Mouse (Mus musculus): ENCODE data around the gene Lgr4. TPM values are rescaled to one million over a fixed set of nuclear protein-coding genes. Genes with fewer than 3 reads are reported as not detected.

The Lgr4 gene
- polyA plus RNA-seq, 1 experiment from 2014 or later = 9.9 TPM

GRCm38 (mm10) chr2:109902869-109903268 lies 14.6 kb upstream of the Lgr4 start:
- H3K9me3 ChIP-seq = no peaks in the 10 kb centered on the region
- no peak overlapping the region for H3K27ac ChIP-seq (replicated peaks)
- H3K27me3 ChIP-seq (replicated peaks) = no peaks in the 10 kb centered on the region
- WGBS = 60% methylated on average over 7 of the region's 7 CpGs
- no peak for ATAC-seq (ENCODE audit: extremely low read depth, insufficient number of reproducible peaks, low FRiP score, low TSS enrichment)
- no peak overlapping the region for H3K9ac ChIP-seq
- no peak overlapping the region for H3K4me2 ChIP-seq
- H3K4me1 ChIP-seq = no peaks in the 10 kb centered on the region
- H3K4me3 ChIP-seq = no peak overlapping the region
- peaks cover 42% of the 10 kb centered on the region for H3K36me3 ChIP-seq

GRCm38 (mm10) chr2:109904171-109904821 lies 13.2 kb upstream of the Lgr4 start:
- Histone ChIP-seq H3K27ac (replicated peaks) (no peak overlapping the region), H3K4me1 (0 out of 2 replicates have a peak, but pooled peaks cover 4% of the 10 kb centered on the region), H3K36me3 (peaks cover 28% of the 10 kb centered on the region), H3K9ac (no peak overlapping the region), H3K9me3 (no peaks in the 10 kb centered on the region), H3K27me3 (replicated peaks) (no peaks in the 10 kb centered on the region), H3K4me2 (no peak overlapping the region), H3K4me3 (no peak overlapping the region)
- no peak for ATAC-seq (ENCODE audit: extremely low read depth, insufficient number of reproducible peaks, low FRiP score, low TSS enrichment)
- under 1% methylated on average over 7 of the region's 7 CpGs for WGBS

GRCm38 (mm10) chr2:109909122-109909521 lies 8.3 kb upstream of the Lgr4 start:
- peaks cover 4% of the 10 kb centered on the region; the same call in 1 of the 2 replicates for H3K4me1 ChIP-seq
- H3K9me3 ChIP-seq = peaks cover 4% of the 10 kb centered on the region; the same call in 1 of the 2 replicates
- no peak overlapping the region for H3K9ac ChIP-seq
- H3K4me3 ChIP-seq = no peak overlapping the region
- no peak for ATAC-seq (ENCODE audit: extremely low read depth, insufficient number of reproducible peaks, low FRiP score, low TSS enrichment)
- H3K27ac ChIP-seq (replicated peaks) = no peak overlapping the region
- WGBS = 33% methylated on average over 2 of the region's 2 CpGs
- no peak overlapping the region for H3K4me2 ChIP-seq
- H3K27me3 ChIP-seq (replicated peaks) = no peaks in the 10 kb centered on the region
- H3K36me3 ChIP-seq = no peaks in the 10 kb centered on the region

- H3K36me3 ChIP-seq = no peaks in the 10 kb centered on the region
- no peaks in the 10 kb centered on the region for H3K27me3 ChIP-seq (replicated peaks)
- H3K4me1 ChIP-seq = peaks cover 9% of the 10 kb centered on the region; the same call in 1 of the 2 replicates
- H3K4me2 ChIP-seq = no peak overlapping the region
- H3K9ac ChIP-seq = no peak overlapping the region
- no peak overlapping the region for H3K27ac ChIP-seq (replicated peaks)
- 86% methylated on average over 8 of the region's 8 CpGs for WGBS
- H3K9me3 ChIP-seq = peaks cover 4% of the 10 kb centered on the region; the same call in 1 of the 2 replicates
- no peak overlapping the region for H3K4me3 ChIP-seq
- ATAC-seq (ENCODE audit: extremely low read depth, insufficient number of reproducible peaks, low FRiP score, low TSS enrichment) = no peak
Measured at GRCm38 (mm10) chr2:109912216-109912615, 5.2 kb upstream of the Lgr4 start.

DNA sequence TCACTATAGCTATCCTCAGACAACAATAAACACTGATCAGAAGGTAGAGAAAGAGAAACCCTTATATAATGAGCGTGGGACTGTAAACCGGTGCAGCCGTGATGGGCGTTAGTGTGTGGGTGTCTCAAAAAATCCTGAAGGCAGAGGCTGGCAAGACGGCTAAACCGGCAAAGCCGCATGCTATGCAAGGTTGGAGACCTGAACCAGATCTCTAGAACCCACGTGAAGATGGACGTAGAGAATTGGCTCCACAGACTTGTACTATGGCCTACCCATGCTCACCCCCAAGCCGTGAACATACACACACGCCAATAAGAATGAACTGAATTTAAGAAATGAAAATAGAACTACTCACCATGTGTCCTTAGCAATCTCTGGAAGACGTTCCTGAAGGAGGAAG lies 4.7 kb upstream of the Lgr4 start:
- WGBS = 79% methylated on average over 12 of the region's 12 CpGs
- no peak overlapping the region for H3K9ac ChIP-seq
- H3K36me3 ChIP-seq = no peaks in the 10 kb centered on the region
- H3K4me1 ChIP-seq = peaks cover 9% of the 10 kb centered on the region; the same call in 1 of the 2 replicates
- H3K9me3 ChIP-seq = peaks cover 4% of the 10 kb centered on the region; the same call in 1 of the 2 replicates
- H3K4me3 ChIP-seq = no peak overlapping the region
- H3K27ac ChIP-seq (replicated peaks) = no peak overlapping the region
- no peak for ATAC-seq (ENCODE audit: extremely low read depth, insufficient number of reproducible peaks, low FRiP score, low TSS enrichment)
- H3K4me2 ChIP-seq = no peak overlapping the region
- no peaks in the 10 kb centered on the region for H3K27me3 ChIP-seq (replicated peaks)

DNA sequence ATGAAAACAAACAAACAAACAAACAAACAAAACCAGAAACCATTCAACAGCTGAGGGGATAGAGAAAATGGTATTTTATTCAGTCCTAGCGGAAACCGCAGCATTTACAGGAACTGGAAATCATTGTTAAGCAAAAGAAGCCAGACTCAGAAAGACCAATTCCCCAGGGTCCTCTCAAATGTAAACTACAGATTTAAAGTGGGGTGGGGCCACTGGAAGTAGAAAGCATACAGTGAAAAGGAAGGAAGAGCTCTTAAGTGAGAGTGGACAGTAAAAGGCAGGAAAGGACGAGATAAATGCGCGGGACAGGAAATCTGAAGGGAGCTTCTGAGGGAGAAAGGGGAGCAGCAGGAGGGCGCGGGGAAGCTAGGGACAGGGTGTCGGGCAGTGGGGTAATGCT lies 4.2 kb upstream of the Lgr4 start:
- no peak overlapping the region for H3K9ac ChIP-seq
- no peaks in the 10 kb centered on the region for H3K36me3 ChIP-seq
- WGBS = 53% methylated on average over 8 of the region's 8 CpGs
- H3K4me1 ChIP-seq = peaks cover 9% of the 10 kb centered on the region; the same call in 1 of the 2 replicates
- H3K9me3 ChIP-seq = peaks cover 4% of the 10 kb centered on the region; the same call in 1 of the 2 replicates
- H3K4me2 ChIP-seq = 0 out of 2 replicates have a peak overlapping the region, but pooled peaks have one; percentile 9
- no peak for ATAC-seq (ENCODE audit: extremely low read depth, insufficient number of reproducible peaks, low FRiP score, low TSS enrichment)
- H3K27me3 ChIP-seq (replicated peaks) = no peaks in the 10 kb centered on the region
- H3K27ac ChIP-seq (replicated peaks) = no peak overlapping the region
- no peak overlapping the region for H3K4me3 ChIP-seq

DNA sequence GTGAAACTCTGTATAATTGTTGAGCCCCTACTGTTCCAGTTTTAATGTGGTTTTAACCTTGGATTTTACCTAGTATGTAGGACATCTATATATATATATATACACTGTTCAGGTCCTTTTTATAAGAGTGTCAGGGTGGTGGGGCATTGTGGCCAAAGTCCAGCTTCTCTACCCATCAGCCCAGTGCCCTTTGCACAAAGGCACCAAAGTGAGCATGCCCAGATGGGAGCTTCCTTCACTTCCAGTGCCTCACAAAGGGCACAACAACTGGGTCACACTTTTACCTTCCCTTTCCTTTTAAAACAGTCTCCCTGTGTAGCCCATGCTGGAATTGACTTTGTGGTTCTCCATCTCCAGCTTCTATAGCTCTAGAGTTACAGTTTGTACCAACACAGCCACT lies 2.8 kb upstream of the Lgr4 start:
- Histone ChIP-seq H3K4me2 (no peak overlapping the region), H3K4me1 (peaks cover 18% of the 10 kb centered on the region), H3K9ac (no peak overlapping the region), H3K4me3 (no peak overlapping the region), H3K9me3 (peaks cover 4% of the 10 kb centered on the region; the same call in 1 of the 2 replicates), H3K27ac (replicated peaks) (no peak overlapping the region), H3K36me3 (no peaks in the 10 kb centered on the region), H3K27me3 (replicated peaks) (no peaks in the 10 kb centered on the region)
- no peak for ATAC-seq (ENCODE audit: extremely low read depth, insufficient number of reproducible peaks, low FRiP score, low TSS enrichment)

DNA sequence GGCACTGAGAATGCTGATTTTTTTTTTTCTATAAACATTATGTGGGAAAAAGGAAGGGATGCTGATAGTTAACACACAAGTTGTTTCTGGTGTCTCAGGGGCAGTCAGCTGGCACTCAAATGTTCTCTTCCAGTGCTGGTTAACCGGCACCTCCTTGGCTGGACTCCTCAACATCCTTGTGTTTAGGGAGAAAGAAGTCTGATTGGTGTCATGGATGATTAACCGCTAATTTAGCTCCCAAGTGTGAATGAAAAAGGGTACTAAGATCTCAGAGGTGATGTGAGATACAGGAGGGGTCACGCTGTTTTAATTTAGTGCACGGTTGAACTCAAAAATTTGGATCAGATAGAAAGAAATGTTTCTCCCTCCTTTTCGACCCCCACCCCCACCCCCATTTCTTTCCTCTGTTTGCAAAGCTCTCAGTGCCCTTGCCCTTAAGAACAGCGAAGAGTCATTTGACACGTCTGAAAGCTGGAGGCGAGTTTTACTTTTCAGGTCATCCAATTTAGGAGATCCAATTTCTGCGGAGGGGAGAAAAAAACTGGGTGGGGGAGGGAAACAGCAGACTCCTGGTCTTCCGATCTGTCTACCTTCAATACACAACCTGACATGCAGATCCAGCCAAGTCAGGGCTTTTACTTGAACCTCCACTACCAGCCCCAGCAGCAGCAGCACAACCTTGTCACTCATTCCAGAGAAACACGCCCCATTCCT lies 508 bp upstream of the Lgr4 start:
- Histone ChIP-seq H3K9ac (peak overlapping the region; percentile 75), H3K9me3 (no peaks in the 10 kb centered on the region), H3K27ac (replicated peaks) (peak overlapping the region; percentile 73), H3K27me3 (replicated peaks) (no peaks in the 10 kb centered on the region), H3K4me1 (peaks cover 40% of the 10 kb centered on the region), H3K4me2 (peak overlapping the region; percentile 81), H3K4me3 (peak overlapping the region; percentile 95), H3K36me3 (no peaks in the 10 kb centered on the region)
- 4% methylated on average over 11 of the region's 11 CpGs for WGBS
- ATAC-seq (ENCODE audit: extremely low read depth, insufficient number of reproducible peaks, low FRiP score, low TSS enrichment) = no peak

GRCm38 (mm10) chr2:109918592-109919262 lies 1.3 kb downstream of the Lgr4 start:
- 8% methylated on average over 22 of the region's 22 CpGs for WGBS

GRCm38 (mm10) chr2:109920471-109920870 lies 3.0 kb downstream of the Lgr4 start:
- no peaks in the 10 kb centered on the region for H3K27me3 ChIP-seq (replicated peaks)
- H3K36me3 ChIP-seq = 0 out of 2 replicates have a peak, but pooled peaks cover under 1% of the 10 kb centered on the region
- H3K27ac ChIP-seq (replicated peaks) = no peak overlapping the region; the same call in 1 of the 2 replicates
- ATAC-seq (ENCODE audit: extremely low read depth, insufficient number of reproducible peaks, low FRiP score, low TSS enrichment) = no peak
- peak overlapping the region; percentile 95 for H3K4me3 ChIP-seq
- H3K4me2 ChIP-seq = peak overlapping the region; percentile 81
- H3K9ac ChIP-seq = peak overlapping the region; percentile 63
- no peaks in the 10 kb centered on the region for H3K9me3 ChIP-seq
- peaks cover 51% of the 10 kb centered on the region for H3K4me1 ChIP-seq
- WGBS = 80% methylated on average over 7 of the region's 7 CpGs

More at GRCm38 (mm10) chr2:109918592-109919262, 1.3 kb downstream of the Lgr4 start:
- peak overlapping the region; percentile 81 for H3K4me2 ChIP-seq
- H3K4me3 ChIP-seq = peak overlapping the region; percentile 95
- peaks cover 47% of the 10 kb centered on the region for H3K4me1 ChIP-seq
- peak overlapping the region; percentile 99 for H3K9ac ChIP-seq
- no peaks in the 10 kb centered on the region for H3K27me3 ChIP-seq (replicated peaks)
- no peak for ATAC-seq (ENCODE audit: extremely low read depth, insufficient number of reproducible peaks, low FRiP score, low TSS enrichment)
- peak overlapping the region; percentile 98 for H3K27ac ChIP-seq (replicated peaks)
- H3K9me3 ChIP-seq = no peaks in the 10 kb centered on the region
- no peaks in the 10 kb centered on the region for H3K36me3 ChIP-seq

Data from heart, embryonic 13.5 days (tissue).